Mouse (Mus musculus) erythroblast, embryonic 14.5 days (primary cell): ENCODE results near the gene 6030498E09Rik.

Experiments used
- GATA1 ChIP-seq: IDR thresholded peaks from 2 replicates; pipeline ENCODE4 v1.6.1; 2012; ENCODE audit warnings: low read length, inconsistent platforms, mixed read lengths
- TAL1 ChIP-seq: IDR thresholded peaks from 3 replicates; pipeline ENCODE4 v1.6.1; 2012; ENCODE audit warnings: low read length, inconsistent platforms, mixed read lengths

DNA sequence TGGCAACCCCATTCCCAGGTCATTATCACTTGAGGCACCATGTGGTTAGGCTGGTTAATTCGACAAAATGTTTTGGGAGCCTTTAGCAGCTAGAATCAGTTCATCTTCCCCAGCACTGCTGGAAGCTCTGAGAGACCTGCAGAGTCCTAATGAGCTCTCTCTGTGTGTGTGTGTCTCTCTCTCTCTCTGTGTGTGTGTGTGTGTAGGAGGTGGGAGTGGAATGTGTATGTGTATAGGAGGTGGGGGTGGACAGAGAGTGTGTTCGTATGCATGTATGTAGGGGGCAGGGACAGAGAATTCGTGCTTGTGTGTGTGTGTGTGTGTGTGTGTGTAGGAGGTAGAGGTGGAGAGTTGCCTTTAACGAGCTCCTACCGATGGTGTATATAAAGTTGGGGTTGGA is 42.4 kb upstream of the 6030498E09Rik start:
- TF ChIP-seq GATA1: no peak
- TF ChIP-seq TAL1: no peak
